30 mouse cellular contexts compared by ENCODE assay signal in genomic region chr11:31529686-31530085, GRCm38 (mm10).
DNase-seq lines count a peak whose midpoint lies in the region; ATAC-seq and TF ChIP-seq lines count a peak whose summit lies in the region.
"Had no signal": no experiment of that assay in that cellular context is flagged by ENCODE, and none has a peak within 500 bp of the region (broad histone marks: within the 10 kb centered on the region; RNA-seq: fewer than 3 reads in every experiment).

No protein-coding gene starts in this region.

- TF ChIP-seq CTCF in heart, postnatal 0 days (IDR thresholded peaks at IDR 0.05; ENCODE audit: low read depth) = no peak
- no peak for TF ChIP-seq CTCF in CH12.LX (conservative IDR thresholded peaks at IDR 0.05 in 1 of 2, IDR thresholded peaks at IDR 0.05 in 1 of 2; ENCODE audit: low read depth in 2 of 2, low read length in 2 of 2)

- H3K9me3 ChIP-seq in heart, postnatal 0 days (replicated peaks; ENCODE audit: control insufficient read depth, low read length) = no peaks in the 10 kb centered on the region
- no peaks in the 10 kb centered on the region for H3K9me3 ChIP-seq in CH12.LX (replicated peaks; ENCODE audit: low read length)
- no peaks in the 10 kb centered on the region for H3K9me3 ChIP-seq in limb, embryonic 10.5 days (replicated peaks)
- H3K9me3 ChIP-seq: embryonic facial prominence, embryonic 13.5 days; forebrain, embryonic 10.5 days; G1E; heart, embryonic 13.5 days; hindbrain, embryonic 12.5 days; intestine, embryonic 15.5 days; megakaryocyte, embryonic 14.5 days; midbrain, embryonic 12.5 days; neural tube, embryonic 13.5 days had no signal

- no peak for DNase-seq in heart, postnatal 0 days (ENCODE audit: low spot score)
- DNase-seq in heart, adult 18-20 months = no peak
- DNase-seq in 3134 (ENCODE audit: extremely low read depth, insufficient read length, low spot score) (peak; percentile 20), CH12.LX (ENCODE audit: extremely low read depth) (peak; percentile 59)
- DNase-seq in limb, embryonic 10.5 days (ENCODE audit: low spot score) = peak; percentile 20
- DNase-seq in kidney, postnatal 36 days = no peak
- DNase-seq in kidney, adult 8-10 months = no peak
- DNase-seq: adrenal gland, postnatal 25 days; cerebellum, adult 11-12 months; cerebellum, adult 9-11 months; embryo, embryonic 11 days; gastrocnemius, adult 2 months; kidney, adult 9 months; kidney, postnatal 10 days; lung, embryonic 14.5 days; lung, postnatal 4 days; thymus, adult 2 months; thymus, postnatal 4 days had no signal

- H3K4me3 ChIP-seq in heart, postnatal 0 days (ENCODE audit: low read depth, low read length) = no peak overlapping the region
- H3K4me3 ChIP-seq in CH12.LX (replicated peaks in 1 of 3; ENCODE audit: low read depth in 2 of 3, low read length in 2 of 3, poor library complexity in 1 of 3) = no peak overlapping the region
- H3K4me3 ChIP-seq in limb, embryonic 10.5 days = no peak overlapping the region
- H3K4me3 ChIP-seq: embryonic facial prominence, embryonic 13.5 days; forebrain, embryonic 10.5 days; gastrocnemius, adult 2 months; heart, embryonic 13.5 days; hindbrain, embryonic 12.5 days; intestine, embryonic 15.5 days; megakaryocyte, embryonic 14.5 days; midbrain, embryonic 12.5 days; neural tube, embryonic 13.5 days had no signal

- TF ChIP-seq EP300 in heart, postnatal 0 days (IDR thresholded peaks at IDR 0.05; ENCODE audit: low read depth) = no peak
- TF ChIP-seq EP300 in CH12.LX (IDR thresholded peaks at IDR 0.05; ENCODE audit: low read length) = peak; percentile 47; the same call in 1 of the 2 replicates

- no peaks in the 10 kb centered on the region for H3K27me3 ChIP-seq in heart, postnatal 0 days (ENCODE audit: control insufficient read depth, insufficient read depth, low read length)
- no peaks in the 10 kb centered on the region for H3K27me3 ChIP-seq in CH12.LX (replicated peaks)
- no peaks in the 10 kb centered on the region for H3K27me3 ChIP-seq in limb, embryonic 10.5 days (ENCODE audit: low read depth, poor library complexity, severe bottlenecking)
- H3K27me3 ChIP-seq: embryonic facial prominence, embryonic 13.5 days; heart, embryonic 13.5 days; hindbrain, embryonic 12.5 days; intestine, embryonic 15.5 days; midbrain, embryonic 12.5 days; neural tube, embryonic 13.5 days had no signal

- H3K9ac ChIP-seq in heart, postnatal 0 days (replicated peaks; ENCODE audit: low read depth, low read length) = no peak overlapping the region
- no peak overlapping the region for H3K9ac ChIP-seq in CH12.LX (ENCODE audit: insufficient read depth, low read depth)
- H3K9ac ChIP-seq: embryonic facial prominence, embryonic 13.5 days; heart, embryonic 13.5 days; hindbrain, embryonic 12.5 days; intestine, embryonic 15.5 days; liver, embryonic 14.5 days; lung, embryonic 14.5 days; midbrain, embryonic 12.5 days; neural tube, embryonic 13.5 days had no signal

- 41% methylated on average over 2 of the region's 2 CpGs for WGBS in heart, postnatal 0 days
- 89% methylated on average over 2 of the region's 2 CpGs for WGBS in limb, embryonic 10.5 days

- no peak for TF ChIP-seq RAD21 in CH12.LX (IDR thresholded peaks at IDR 0.05; ENCODE audit: low read depth, low read length)

- TF ChIP-seq POLR2A in CH12.LX (IDR thresholded peaks at IDR 0.05; ENCODE audit: low read depth, low read length) = no peak

- H3K4me1 ChIP-seq in heart, postnatal 0 days (ENCODE audit: control insufficient read depth, insufficient read depth) = no peaks in the 10 kb centered on the region
- H3K4me1 ChIP-seq in CH12.LX (ENCODE audit: control insufficient read depth in 1 of 2, insufficient read depth in 2 of 2) = peaks cover 7 to 20% of the 10 kb centered on the region in 2 experiments; a peak in 3 of 4 replicates
- H3K4me1 ChIP-seq in limb, embryonic 10.5 days = no peaks in the 10 kb centered on the region
- H3K4me1 ChIP-seq: embryonic facial prominence, embryonic 13.5 days; forebrain, embryonic 10.5 days; hindbrain, embryonic 12.5 days; intestine, embryonic 15.5 days; megakaryocyte, embryonic 14.5 days; midbrain, embryonic 12.5 days; neural tube, embryonic 13.5 days had no signal

- in situ Hi-C loops in CH12.LX (cut with MboI; ENCODE audit: low pct_ligation_motif_present, low pct_unique_long_range_greater_than_20kb, low sequenced_read_pairs) = no loop called here

- ATAC-seq in heart, postnatal 0 days (ENCODE audit: insufficient read depth, low read depth) = peak; percentile 68; the same call in 1 of the 2 replicates
- ATAC-seq: forebrain, embryonic 16.5 days; hindbrain, postnatal 0 days; intestine, embryonic 15.5 days had no signal

- no peak overlapping the region for H3K4me2 ChIP-seq in heart, postnatal 0 days (ENCODE audit: low read depth, low read length)
- H3K4me2 ChIP-seq in CH12.LX (ENCODE audit: insufficient read depth, low read depth, poor library complexity, severe bottlenecking) = no peak overlapping the region
- H3K4me2 ChIP-seq: embryonic facial prominence, embryonic 13.5 days; heart, embryonic 13.5 days; hindbrain, embryonic 12.5 days; intestine, embryonic 15.5 days; lung, embryonic 14.5 days; midbrain, embryonic 12.5 days; neural tube, embryonic 13.5 days had no signal

- no peak overlapping the region for H3K27ac ChIP-seq in heart, postnatal 0 days (ENCODE audit: low read depth)
- no peak overlapping the region for H3K27ac ChIP-seq in CH12.LX (ENCODE audit: insufficient read depth, low read depth)
- no peak overlapping the region for H3K27ac ChIP-seq in limb, embryonic 10.5 days
- H3K27ac ChIP-seq: embryonic facial prominence, embryonic 13.5 days; forebrain, embryonic 10.5 days; gastrocnemius, adult 2 months; heart, embryonic 13.5 days; hindbrain, embryonic 12.5 days; hindbrain, postnatal 0 days; intestine, embryonic 15.5 days; liver, embryonic 14.5 days; midbrain, embryonic 12.5 days; neural tube, embryonic 13.5 days had no signal

- H3K79me2 ChIP-seq in CH12.LX (replicated peaks; ENCODE audit: control insufficient read depth, extremely low read depth, insufficient read depth, poor library complexity, severe bottlenecking) = no peaks in the 10 kb centered on the region

- no peaks in the 10 kb centered on the region for H3K36me3 ChIP-seq in heart, postnatal 0 days (replicated peaks; ENCODE audit: control insufficient read depth, insufficient read depth, low read length)
- H3K36me3 ChIP-seq in CH12.LX (replicated peaks in 1 of 2; ENCODE audit: control insufficient read depth in 1 of 2, insufficient read depth in 1 of 2, low read length in 1 of 2) = no peaks in the 10 kb centered on the region
- H3K36me3 ChIP-seq in limb, embryonic 10.5 days = no peaks in the 10 kb centered on the region
- H3K36me3 ChIP-seq: embryonic facial prominence, embryonic 13.5 days; forebrain, embryonic 10.5 days; G1E; heart, embryonic 13.5 days; hindbrain, embryonic 12.5 days; intestine, embryonic 15.5 days; midbrain, embryonic 12.5 days; neural tube, embryonic 13.5 days had no signal

- dilution Hi-C loops in CH12.LX (cut with MboI; ENCODE audit: extremely low pct_ligation_motif_present, extremely low pct_unique_long_range_greater_than_20kb, low sequenced_read_pairs) = no loop called here

TF ChIP-seq in CH12.LX, 34 proteins besides CTCF, POLR2A, EP300 and RAD21:
- TF ChIP-seq MAX (IDR thresholded peaks at IDR 0.05; ENCODE audit: low read length) (0 out of 2 replicates have a peak, but pooled peaks have one; percentile 33), ZMIZ1 (IDR thresholded peaks at IDR 0.05; ENCODE audit: low read depth, low read length) (no peak), BHLHE40 (IDR thresholded peaks at IDR 0.05; ENCODE audit: low read depth, low read length) (peak; percentile 92), ETS1 (conservative IDR thresholded peaks at IDR 0.05; ENCODE audit: low read depth, low read length) (peak; percentile 95)

Comparison
In these comparisons a context has a peak if more than half of its experiments do, and no peak if none do; other contexts are left out.
1. DNase-seq: peak in 3134 (single experiment), CH12.LX (single experiment) and limb, embryonic 10.5 days (single experiment); none in heart, postnatal 0 days (single experiment), heart, adult 18-20 months (0 of 2), kidney, postnatal 36 days (0 of 2) and kidney, adult 8-10 months (0 of 2).